Mouse (Mus musculus): ENCODE measurements at regions not wholly inside any gene's neighbourhood (a gene's known extent, or its start where the extent isn't known, plus 50 kb on each side); places are given as distances from the start of the nearest gene placed in this dataset.

GRCm38 (mm10) chr12:69101965-69102364 is 57.0 kb downstream of the Rps29 start:
- in situ Hi-C loops (cut with MboI, MseI) = no loop called here

- in situ Hi-C loops (cut with MboI, MseI) = no loop called here
These were observed 64.1 kb downstream of the Rps29 start for GRCm38 (mm10) chr12:69094856-69095255.

DNA sequence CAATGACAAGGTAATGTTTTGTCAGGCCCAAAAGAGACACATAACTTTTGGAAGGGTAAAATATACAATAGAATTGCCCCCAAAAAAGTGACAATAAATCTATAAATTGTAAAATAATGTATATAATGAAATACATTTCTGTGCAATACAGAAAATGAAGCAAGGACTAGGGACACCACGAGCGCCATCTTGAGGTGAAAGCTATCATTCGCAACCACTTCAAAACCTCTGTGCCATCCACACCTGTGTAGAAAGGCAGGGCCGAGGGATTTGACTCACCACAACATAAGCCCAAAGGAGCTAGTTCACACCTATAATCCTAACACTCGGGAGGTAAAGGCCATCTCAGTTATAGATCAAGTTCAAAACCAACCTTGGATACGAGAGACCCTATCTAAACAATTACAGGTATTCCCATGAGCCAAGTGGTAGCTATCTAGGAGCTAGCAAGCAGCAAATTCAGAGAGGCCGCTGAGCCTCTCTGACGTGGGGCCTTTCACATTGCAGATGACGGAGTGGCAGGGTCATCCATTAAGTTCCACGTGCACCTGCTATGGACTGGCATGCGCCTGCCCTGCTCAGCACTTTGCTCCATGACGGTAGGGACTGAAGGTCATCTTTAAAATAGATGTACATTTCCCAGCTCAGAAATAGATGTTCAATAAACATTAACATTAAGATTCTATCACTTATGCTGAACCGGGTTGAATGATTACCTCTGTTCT is 65.8 kb downstream of the Rps29 start:
- in situ Hi-C loops (cut with MboI, MseI) = no loop called here

- in situ Hi-C loops (cut with MboI, MseI) = no loop called here
These were observed 70.9 kb downstream of the Rps29 start for GRCm38 (mm10) chr12:69087928-69088609.

DNA sequence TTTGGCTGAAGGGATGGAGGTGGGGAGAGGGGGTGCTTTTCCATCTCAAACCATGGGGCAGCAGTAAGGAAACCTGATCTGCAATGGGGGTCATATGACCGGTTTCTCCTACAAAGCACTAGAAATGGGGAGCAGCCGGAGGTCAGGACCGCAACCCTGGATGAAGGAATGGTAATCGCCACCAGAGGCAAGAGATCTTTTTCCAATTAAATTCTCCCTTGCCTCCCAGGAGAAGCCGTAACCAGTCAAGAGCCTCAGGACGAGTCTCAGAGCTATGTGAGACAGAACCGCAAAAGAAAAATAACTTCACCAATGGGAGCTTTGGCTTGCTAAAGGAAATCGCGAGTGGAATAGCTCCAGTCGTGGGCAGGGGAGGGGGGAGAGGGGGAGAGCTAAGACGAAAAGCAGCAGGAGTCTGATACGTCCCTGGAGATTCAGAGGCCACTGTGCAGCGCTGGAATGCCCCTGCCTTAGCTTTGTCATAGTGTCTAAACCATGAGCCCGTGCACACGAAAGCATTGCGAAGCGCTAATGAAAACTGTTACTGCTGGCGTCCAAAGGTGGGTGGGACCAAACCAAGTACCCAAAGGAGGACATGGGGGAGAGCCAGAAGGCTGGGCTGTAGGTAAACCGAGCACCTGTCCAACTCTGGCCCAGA is 73.3 kb downstream of the Rps29 start:
- in situ Hi-C loops (cut with MboI, MseI) = no loop called here

DNA sequence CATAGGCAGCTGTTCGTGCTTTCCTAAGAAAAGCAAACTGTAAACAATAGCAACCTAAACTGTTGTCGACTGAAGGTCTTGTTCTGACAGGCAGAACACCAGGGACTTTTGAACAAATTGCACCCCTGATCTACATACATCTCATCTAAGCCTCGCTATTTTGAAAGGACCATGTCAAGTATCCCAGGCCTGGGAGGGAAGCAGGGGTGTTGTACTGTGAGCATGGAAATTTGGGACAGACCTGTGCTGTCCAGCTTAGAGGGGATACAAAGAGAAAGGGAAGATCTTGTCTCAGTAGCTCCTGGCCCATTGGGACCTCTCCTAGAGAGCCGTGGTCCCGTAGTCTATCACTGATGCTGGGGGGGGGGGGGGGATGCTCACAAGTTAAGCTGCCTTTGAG is 74.3 kb downstream of the Rps29 start:
- in situ Hi-C loops (cut with MboI, MseI) = no loop called here

- in situ Hi-C loops (cut with MboI, MseI) = no loop called here
These were observed 76.9 kb downstream of the Rps29 start for GRCm38 (mm10) chr12:69082051-69082450.

GRCm38 (mm10) chr12:69039553-69039952 is 119.4 kb downstream of the Rps29 start:
- in situ Hi-C loops (cut with MboI, MseI) = no loop called here

DNA sequence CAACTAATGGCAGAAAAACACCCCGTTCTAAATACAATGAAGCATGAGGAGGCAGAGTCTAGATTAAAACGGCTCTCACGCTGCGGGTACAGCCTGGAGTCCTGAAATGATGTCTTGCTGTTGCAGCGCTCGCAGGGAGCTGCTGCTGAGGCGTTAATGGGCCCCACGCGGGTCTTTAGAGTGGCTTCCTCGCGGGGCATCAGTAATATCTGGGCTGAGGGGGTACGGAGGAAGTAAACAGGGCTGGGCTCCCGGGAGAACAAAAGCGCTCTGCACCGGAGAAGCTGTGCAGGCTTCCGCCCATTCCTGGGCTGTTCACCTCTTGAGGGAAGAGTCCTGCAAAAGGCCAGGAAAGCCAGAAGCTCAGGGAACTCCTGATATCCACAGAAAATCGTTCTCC is 135.4 kb downstream of the Rps29 start:
- in situ Hi-C loops (cut with MboI, MseI) = no loop called here

DNA sequence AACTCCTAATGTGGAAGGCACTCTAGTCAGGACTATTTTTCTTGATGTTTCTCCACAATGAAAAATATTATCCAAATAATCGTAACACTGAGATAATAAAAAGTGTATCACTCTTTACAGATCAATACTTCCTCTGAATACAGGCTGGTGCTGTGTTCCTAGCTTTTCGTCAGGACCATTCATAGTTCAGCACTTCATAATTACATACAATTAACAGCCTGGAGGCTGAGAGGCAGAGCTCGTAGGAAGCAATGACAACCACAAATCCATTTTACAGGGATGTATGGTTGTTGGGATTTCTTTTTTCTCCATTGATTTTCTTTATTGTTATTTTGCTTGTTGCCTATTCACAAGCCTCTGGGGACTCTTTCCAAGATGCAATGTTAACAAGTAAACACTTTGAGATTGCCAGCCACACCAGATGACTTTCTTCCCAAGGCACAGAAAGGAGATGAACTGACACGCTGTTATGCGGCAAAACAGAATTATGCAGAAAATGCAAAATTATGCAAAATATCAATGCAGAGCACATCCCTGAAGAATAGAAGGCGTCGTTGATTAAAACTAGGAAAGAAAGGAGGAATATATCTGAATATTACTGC is 142.2 kb downstream of the Rps29 start:
- in situ Hi-C loops (cut with MboI, MseI) = no loop called here

DNA sequence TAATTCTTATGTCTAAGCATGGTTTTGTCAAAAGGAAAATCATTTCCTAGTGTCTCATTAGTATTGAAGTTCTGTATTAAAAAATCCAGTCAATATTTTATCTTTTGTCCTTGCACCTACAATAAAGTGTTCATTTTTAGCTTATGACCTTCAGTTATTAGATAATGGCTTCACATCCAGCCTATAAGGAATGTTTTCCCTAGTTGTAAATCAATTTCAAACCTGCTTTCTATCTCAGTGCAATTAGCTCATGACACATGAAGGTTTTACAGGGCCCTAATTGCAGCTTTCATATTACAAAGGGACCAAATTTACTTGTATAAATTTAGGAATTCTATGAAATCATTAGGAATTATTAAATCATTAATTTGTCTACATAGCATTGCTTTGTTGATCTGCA is 153.8 kb downstream of the Rps29 start:
- in situ Hi-C loops (cut with MboI, MseI) = no loop called here

GRCm38 (mm10) chr12:69002106-69002505 is 156.9 kb downstream of the Rps29 start:
- in situ Hi-C loops (cut with MboI, MseI) = no loop called here

DNA sequence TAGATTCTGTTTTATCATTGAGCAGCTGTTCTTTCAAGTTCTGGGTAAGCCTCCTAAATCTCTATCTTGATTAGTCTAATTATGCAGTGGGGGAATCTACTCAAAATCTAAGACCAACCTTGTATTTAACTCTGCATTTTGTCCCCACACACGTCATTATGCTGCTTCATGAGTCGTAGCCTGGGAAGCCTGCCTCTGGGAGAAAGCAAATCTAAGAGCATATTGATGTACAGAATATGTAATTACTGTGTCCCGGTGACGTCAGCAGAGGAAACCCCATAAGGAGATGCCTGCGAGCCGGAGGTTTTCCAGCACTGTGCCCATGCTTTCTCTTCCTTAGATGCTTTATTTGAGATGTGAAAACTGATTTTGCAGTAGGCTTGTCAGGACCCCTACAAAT is 161.7 kb downstream of the Rps29 start:
- in situ Hi-C loops (cut with MboI, MseI) = loop anchor here (10.0 kb wide), 1 partner anchor 572 kb away; no protein-coding TSS in a partner anchor

- in situ Hi-C loops (cut with MboI, MseI) = loop anchor here (10.0 kb wide), 1 partner anchor 572 kb away; no protein-coding TSS in a partner anchor
These were observed 162.2 kb downstream of the Rps29 start for GRCm38 (mm10) chr12:68996740-68997139.

DNA sequence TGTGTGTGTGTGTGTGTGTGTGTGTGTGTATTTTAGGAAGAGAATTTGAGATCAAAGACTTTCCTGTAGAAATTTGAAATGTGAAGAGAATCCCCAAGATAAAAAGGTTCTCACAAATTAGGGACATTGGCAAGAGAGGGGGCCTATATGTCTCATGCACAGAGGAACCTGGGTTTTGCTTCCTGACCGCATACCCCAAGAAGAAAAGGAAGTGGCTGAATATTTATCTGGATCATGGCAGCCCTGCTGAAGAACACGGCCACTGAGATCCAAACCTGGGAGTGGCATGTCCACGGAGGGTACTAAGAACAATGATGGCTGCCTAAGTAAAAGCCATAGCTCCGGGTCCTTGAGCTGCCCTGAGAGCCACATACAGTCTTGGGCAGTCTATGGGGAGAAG is 178.3 kb downstream of the Rps29 start:
- in situ Hi-C loops (cut with MboI, MseI) = no loop called here

- in situ Hi-C loops (cut with MboI, MseI) = no loop called here
These were observed 178.8 kb downstream of the Rps29 start for GRCm38 (mm10) chr12:68980173-68980572.

- in situ Hi-C loops (cut with MboI, MseI) = no loop called here
These were observed 179.8 kb downstream of the Rps29 start for GRCm38 (mm10) chr12:68979232-68979631.

- in situ Hi-C loops (cut with MboI, MseI) = no loop called here
These were observed 181.7 kb downstream of the Rps29 start for GRCm38 (mm10) chr12:68977276-68977675.

- in situ Hi-C loops (cut with MboI, MseI) = no loop called here
These were observed 211.7 kb downstream of the Rps29 start for GRCm38 (mm10) chr12:68947240-68947639.

- in situ Hi-C loops (cut with MboI, MseI) = no loop called here
These were observed 248.4 kb downstream of the Rps29 start for GRCm38 (mm10) chr12:68910590-68910989.

- in situ Hi-C loops (cut with MboI, MseI) = no loop called here
These were observed 254.2 kb downstream of the Rps29 start for GRCm38 (mm10) chr12:68904770-68905169.

GRCm38 (mm10) chr12:68889141-68889540 is 269.8 kb downstream of the Rps29 start:
- in situ Hi-C loops (cut with MboI, MseI) = no loop called here
